Mouse (Mus musculus): ENCODE measurements around the gene Elk3.

DNA sequence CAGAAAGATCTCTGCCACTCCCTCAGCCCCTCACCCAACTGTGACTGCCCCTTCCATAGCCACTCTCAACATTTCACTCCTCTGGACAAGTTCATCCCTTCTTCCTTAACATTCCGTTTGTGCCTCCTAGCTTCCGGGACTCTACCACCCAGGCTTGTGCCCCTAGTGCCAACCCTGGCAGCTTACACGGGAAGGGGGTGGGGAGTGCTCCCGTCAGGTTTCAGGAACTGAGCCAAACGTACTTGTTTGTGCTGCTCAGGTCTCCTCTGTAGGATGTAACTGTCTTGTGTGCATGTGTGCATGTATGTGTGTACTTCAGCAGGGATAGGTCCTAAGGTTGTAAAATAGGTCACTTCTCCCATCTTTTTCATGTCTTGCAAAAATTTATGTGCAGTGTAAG lies 51.1 kb downstream of the Elk3 start:
- no peak for TF ChIP-seq CTCF (IDR thresholded peaks at IDR 0.05; ENCODE audit: low read depth)
- TF ChIP-seq EP300 (optimal IDR thresholded peaks at IDR 0.05): no peak
